Mouse (Mus musculus) CH12.LX (cell line): Measurements from ENCODE around the gene Bmp6.

Source experiments
- CTCF ChIP-seq, 2 experiments: IDR thresholded peaks in 1 of 2; conservative IDR thresholded peaks in 1 of 2; 2 replicates each; pipeline ENCODE4 v1.5.1; 2011 to 2012; ENCODE audit warnings: low read depth in 2 of 2, low read length in 2 of 2, improper control_type of control experiment in 1 of 2, inconsistent platforms in 1 of 2, mild to moderate bottlenecking in 1 of 2, moderate library complexity in 1 of 2
- EP300 ChIP-seq: IDR thresholded peaks from 2 replicates; pipeline ENCODE4 v1.6.1; 2011; ENCODE audit warnings: low read length, improper control_type of control experiment
- JUND ChIP-seq: conservative IDR thresholded peaks from 2 replicates; pipeline ENCODE4 v1.6.1; 2011; ENCODE audit warnings: low read depth, low read length, improper control_type of control experiment
- MYC ChIP-seq: IDR thresholded peaks from 2 replicates; pipeline ENCODE4 v1.6.1; 2011; ENCODE audit warnings: low read depth, mild to moderate bottlenecking, improper control_type of control experiment, low read length
- POLR2A ChIP-seq: IDR thresholded peaks from 2 replicates; pipeline ENCODE4 v1.6.1; 2011; ENCODE audit warnings: low read depth, mild to moderate bottlenecking, improper control_type of control experiment, low read length
- RAD21 ChIP-seq: IDR thresholded peaks from 2 replicates; pipeline ENCODE4 v1.6.1; 2011; ENCODE audit warnings: low read depth, mild to moderate bottlenecking, low read length, improper control_type of control experiment, moderate library complexity
- TCF12 ChIP-seq: IDR thresholded peaks from 2 replicates; pipeline ENCODE4 v1.6.1; 2014; ENCODE audit warnings: low read depth, mild to moderate bottlenecking, inconsistent platforms, low read length, improper control_type of control experiment
- UBTF ChIP-seq: IDR thresholded peaks from 2 replicates; pipeline ENCODE4 v1.6.1; 2012; ENCODE audit warnings: low read depth, mild to moderate bottlenecking, inconsistent platforms, low read length, improper control_type of control experiment, moderate library complexity
- ZMIZ1 ChIP-seq: IDR thresholded peaks from 2 replicates; pipeline ENCODE4 v1.6.1; 2012; ENCODE audit warnings: low read depth, mild to moderate bottlenecking, inconsistent platforms, low read length, improper control_type of control experiment

DNA sequence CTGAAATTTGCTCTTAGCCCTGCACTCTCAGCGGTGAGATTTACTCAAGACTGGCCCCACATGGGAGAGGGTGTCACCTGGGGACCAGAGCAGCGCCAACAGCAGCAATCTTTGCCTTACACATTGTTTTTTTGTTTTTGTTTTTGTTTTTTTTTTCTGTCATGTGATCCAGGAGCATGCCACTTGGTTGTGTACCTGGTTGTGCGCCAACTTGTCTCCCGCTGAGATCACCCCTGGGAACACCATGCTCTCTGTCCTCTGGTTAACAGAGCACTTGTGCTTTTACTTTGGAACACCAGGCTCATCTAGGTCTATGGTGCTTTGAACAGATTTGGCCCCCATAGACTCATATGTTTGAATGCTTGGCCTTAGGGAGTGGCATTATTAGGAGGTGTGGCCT lies 50.1 kb downstream of the Bmp6 start:
- no peak for TF ChIP-seq MYC
- TF ChIP-seq ZMIZ1, result no peak
- no peak for TF ChIP-seq EP300
- TF ChIP-seq CTCF (conservative IDR thresholded peaks at IDR 0.05 in 1 of 2, IDR thresholded peaks at IDR 0.05 in 1 of 2; ENCODE audit: low read depth in 2 of 2, low read length in 2 of 2), result no peak
- no peak for TF ChIP-seq JUND
- no peak for TF ChIP-seq TCF12
- TF ChIP-seq POLR2A, result no peak
- no peak for TF ChIP-seq RAD21
- no peak for TF ChIP-seq UBTF
